Mouse (Mus musculus): ENCODE data around the gene Mrps2. TPM values are rescaled to one million over a fixed set of nuclear protein-coding genes. Genes with fewer than 3 reads are reported as not detected.
"Not testable (repeated sequence)": the region's sequence is repeated elsewhere in the genome, so short reads cannot be mapped to it uniquely, and the experiment has no call there.

Gene Mrps2
- polyA plus RNA-seq, 1 experiment: 23.7 TPM

DNA sequence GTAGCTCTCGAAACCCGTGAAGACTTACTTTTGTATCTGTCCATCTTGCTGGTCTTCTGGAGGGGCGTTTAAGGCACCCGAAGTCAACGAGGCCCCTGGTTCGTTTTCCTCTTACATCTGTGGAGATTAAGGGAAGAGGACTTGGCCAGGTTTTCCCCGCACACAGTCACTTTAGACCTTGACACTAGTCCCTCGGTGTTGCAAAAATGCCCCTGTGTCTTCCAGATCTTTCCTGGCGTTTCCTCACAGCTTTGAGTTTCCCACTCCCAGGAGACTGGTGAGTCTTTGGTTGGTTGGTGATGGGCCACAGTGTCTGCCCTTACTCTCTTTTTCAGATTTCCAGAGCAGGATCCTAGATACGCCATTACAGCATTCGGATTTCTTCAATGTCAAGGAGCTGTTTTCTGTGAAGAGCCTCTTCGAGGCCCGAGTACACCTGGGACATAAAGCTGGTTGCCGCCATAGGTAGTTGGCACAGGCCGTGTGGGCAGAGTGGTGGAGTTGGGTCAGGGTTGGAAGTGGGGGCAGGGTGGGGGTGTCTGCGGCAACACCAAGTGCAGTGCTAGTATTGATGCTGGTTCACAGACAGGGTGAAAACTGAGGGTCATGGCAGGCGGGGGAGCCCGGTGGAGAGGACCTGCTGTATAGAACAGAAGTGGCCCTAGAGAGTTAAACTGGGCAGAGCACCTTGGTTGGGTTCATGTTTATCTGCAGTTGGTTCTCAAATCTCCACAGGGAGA lies 790 bp downstream of the Mrps2 start:
- H3K27ac ChIP-seq (ENCODE audit: insufficient read depth, low read depth, low read length): no peak overlapping the region
- no peak for TF ChIP-seq CTCF (IDR thresholded peaks at IDR 0.05; ENCODE audit: low read depth, low read length)
- no peak for TF ChIP-seq POLR2A (IDR thresholded peaks at IDR 0.05; ENCODE audit: borderline replicate concordance, low read depth, low read length)
- H3K4me1 ChIP-seq (ENCODE audit: control insufficient read depth, insufficient read depth, low read length): peaks cover 10% of the 10 kb centered on the region
- H3K4me3 ChIP-seq (ENCODE audit: insufficient read depth, low read length): peak overlapping the region; percentile 83

DNA sequence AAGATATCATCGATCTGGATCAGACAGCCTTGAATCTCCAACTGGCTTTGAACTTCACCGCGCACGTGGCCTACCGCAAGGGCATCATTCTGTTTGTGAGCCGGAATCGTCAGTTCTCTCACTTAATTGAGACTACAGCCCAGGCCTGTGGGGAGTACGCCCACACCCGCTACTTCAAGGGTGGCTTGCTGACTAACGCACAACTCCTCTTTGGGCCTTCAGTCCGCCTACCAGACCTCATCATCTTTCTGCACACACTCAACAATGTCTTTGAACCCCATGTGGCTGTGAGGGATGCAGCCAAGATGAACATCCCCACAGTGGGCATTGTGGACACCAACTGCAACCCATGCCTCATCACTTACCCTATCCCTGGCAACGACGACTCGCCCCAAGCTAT lies 1.6 kb downstream of the Mrps2 start:
- TF ChIP-seq POLR2A (IDR thresholded peaks at IDR 0.05; ENCODE audit: borderline replicate concordance, low read depth, low read length) (no peak), CTCF (IDR thresholded peaks at IDR 0.05; ENCODE audit: low read depth, low read length) (no peak)
- no peak overlapping the region for H3K27ac ChIP-seq (ENCODE audit: insufficient read depth, low read depth, low read length)

DNA sequence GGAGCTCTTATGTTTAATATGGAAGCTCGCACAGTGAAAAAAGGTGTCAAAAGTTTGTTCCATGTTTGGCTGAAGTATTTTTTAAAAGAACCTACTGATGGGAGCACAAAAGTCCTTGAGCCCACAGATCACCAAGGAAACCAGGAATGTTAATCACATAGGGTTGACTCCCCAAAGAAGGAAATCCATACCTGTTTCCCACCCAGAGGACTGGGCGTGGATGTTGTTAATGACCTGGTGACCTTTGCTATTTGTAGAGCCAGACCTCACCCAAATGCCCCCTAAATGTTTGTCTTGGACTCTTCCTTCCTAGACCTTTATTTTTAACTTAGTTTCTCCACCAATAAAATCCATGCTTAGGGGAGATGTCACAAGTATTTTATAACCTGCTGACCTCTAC lies 2.7 kb downstream of the Mrps2 start:
- no peak overlapping the region for H3K27ac ChIP-seq (ENCODE audit: insufficient read depth, low read depth, low read length)
- peaks cover 10% of the 10 kb centered on the region for H3K4me1 ChIP-seq (ENCODE audit: control insufficient read depth, insufficient read depth, low read length)

More for the DNA sequence above, 1.6 kb downstream of the Mrps2 start:
- peaks cover 10% of the 10 kb centered on the region for H3K4me1 ChIP-seq (ENCODE audit: control insufficient read depth, insufficient read depth, low read length)
- no peak overlapping the region for H3K4me3 ChIP-seq (ENCODE audit: insufficient read depth, low read length)

DNA sequence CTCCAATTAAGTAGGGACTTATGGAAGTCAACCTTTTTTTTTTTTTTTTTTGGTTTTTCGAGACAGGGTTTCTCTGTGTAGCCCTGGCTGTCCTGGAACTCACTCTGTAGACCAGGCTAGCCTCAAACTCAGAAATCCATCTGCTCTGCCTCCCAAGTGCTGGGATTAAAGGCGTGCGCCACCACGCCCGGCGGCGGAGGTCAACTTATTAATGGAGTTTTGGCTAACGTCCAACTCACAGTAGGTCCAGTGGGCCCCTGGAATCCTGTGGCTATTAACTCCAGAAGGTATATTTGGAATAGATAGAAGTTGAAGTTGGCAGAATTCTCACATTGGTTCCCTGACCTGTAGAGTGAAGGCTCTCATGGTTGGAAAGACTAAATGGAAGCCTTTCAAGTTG lies 4.1 kb downstream of the Mrps2 start:
- not testable (repeated sequence) for H3K4me1 ChIP-seq (ENCODE audit: control insufficient read depth, insufficient read depth, low read length); H3K4me3 ChIP-seq (ENCODE audit: insufficient read depth, low read length)

More for the DNA sequence above, 2.7 kb downstream of the Mrps2 start:
- no peak overlapping the region for H3K4me3 ChIP-seq (ENCODE audit: insufficient read depth, low read length)
- TF ChIP-seq CTCF (IDR thresholded peaks at IDR 0.05; ENCODE audit: low read depth, low read length) (no peak), POLR2A (IDR thresholded peaks at IDR 0.05; ENCODE audit: borderline replicate concordance, low read depth, low read length) (no peak)

DNA sequence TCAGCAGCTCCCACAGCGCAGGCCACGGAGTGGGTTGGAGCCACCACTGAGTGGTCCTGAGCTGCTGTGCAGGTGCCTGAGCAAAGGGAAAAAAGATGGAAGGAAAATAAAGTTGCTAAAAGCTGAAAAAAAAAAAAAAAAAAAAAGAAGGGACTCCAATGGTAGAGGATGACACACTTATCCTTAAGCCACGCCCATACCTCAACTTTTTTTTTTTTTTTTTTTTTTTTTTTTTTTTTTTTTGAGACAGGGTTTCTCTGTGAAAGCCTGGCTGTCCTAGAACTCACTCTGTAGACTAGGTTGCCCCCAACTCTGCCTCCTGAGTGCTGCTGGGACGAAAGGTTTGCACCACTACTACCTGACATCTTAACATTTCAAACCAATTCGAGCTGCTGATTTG lies 10.1 kb downstream of the Mrps2 start:
- not testable (repeated sequence) for H3K27ac ChIP-seq (ENCODE audit: insufficient read depth, low read depth, low read length); H3K4me1 ChIP-seq (ENCODE audit: control insufficient read depth, insufficient read depth, low read length); H3K4me3 ChIP-seq (ENCODE audit: insufficient read depth, low read length)

More for the DNA sequence above, 4.1 kb downstream of the Mrps2 start:
- H3K27ac ChIP-seq (ENCODE audit: insufficient read depth, low read depth, low read length): not testable (repeated sequence)

DNA sequence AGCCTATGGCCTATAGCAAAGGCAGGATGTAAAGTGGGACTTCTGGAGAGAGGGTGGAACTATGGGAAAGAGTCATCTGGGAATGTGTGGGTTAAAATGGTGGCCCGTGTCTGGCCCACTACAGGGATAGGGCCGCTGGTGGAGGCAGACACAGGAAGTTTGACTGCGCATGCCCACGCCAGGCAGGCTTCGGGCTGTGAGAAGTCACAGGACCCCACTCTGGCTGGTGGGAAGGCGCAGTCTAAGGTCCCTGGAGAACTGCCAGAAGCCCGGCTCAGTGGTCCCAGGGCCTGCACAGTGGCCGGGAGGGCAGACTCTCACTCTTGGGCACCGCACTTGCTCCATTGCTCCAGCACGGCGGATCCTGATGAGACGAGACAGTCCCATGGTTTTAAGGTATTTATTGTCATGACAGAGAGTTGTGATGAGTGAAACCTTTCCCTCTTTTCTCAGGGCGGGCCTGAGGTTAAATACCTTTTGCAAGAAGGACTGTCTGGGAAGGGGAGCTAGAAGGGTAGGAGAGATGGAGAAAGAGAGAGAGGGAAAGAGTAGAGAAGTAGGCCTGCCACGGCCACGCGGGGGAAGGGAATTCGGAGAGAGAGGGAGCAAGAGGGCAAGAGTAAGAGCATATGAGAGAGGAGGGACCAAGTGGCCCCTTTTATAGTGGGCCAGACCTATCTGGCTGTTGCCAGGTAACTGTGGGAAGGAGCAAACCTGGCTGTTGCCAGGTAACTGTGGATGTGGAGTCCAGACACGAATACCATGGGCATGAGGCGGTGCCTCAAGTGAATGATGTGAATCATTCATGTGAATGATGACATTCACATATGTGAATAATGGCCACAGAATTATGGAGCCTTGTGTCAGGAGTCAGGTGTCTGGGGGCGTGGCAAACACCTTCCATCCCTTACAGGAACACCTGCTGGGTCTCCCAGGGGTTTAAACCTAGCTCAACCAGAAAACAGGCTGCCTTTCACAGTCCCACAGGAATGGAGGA lies 11.6 kb downstream of the Mrps2 start:
- H3K4me3 ChIP-seq (ENCODE audit: insufficient read depth, low read length): no peak overlapping the region

DNA sequence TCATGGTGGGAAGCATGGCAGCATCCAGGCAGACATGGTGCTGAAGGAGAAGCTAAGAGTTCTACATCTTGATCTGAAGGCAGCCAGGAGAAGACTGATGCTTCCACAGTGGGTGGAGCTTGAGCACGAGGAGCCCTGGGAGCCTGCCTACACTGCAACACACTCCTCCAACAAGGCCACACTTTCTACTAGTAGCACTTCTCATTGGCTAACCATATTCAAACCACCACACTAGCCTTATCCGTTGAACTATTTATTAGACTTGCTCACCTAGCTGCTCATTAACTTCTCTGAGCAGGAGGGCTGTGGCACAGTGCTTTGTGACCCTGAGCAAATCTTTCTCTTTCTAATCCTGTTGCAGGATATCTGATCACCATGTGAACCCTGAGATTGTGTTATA lies 16.0 kb downstream of the Mrps2 start:
- TF ChIP-seq CTCF (IDR thresholded peaks at IDR 0.05; ENCODE audit: low read depth, low read length) (no peak), POLR2A (IDR thresholded peaks at IDR 0.05; ENCODE audit: borderline replicate concordance, low read depth, low read length) (no peak)
- Histone ChIP-seq H3K4me1 (ENCODE audit: control insufficient read depth, insufficient read depth, low read length) (peaks cover 3% of the 10 kb centered on the region), H3K27ac (ENCODE audit: insufficient read depth, low read depth, low read length) (no peak overlapping the region), H3K4me3 (ENCODE audit: insufficient read depth, low read length) (no peak overlapping the region)

More for the DNA sequence above, 11.6 kb downstream of the Mrps2 start:
- peaks cover 8% of the 10 kb centered on the region for H3K4me1 ChIP-seq (ENCODE audit: control insufficient read depth, insufficient read depth, low read length)
- TF ChIP-seq POLR2A (IDR thresholded peaks at IDR 0.05; ENCODE audit: borderline replicate concordance, low read depth, low read length): no peak
- no peak for TF ChIP-seq CTCF (IDR thresholded peaks at IDR 0.05; ENCODE audit: low read depth, low read length)
- H3K27ac ChIP-seq (ENCODE audit: insufficient read depth, low read depth, low read length): no peak overlapping the region

DNA sequence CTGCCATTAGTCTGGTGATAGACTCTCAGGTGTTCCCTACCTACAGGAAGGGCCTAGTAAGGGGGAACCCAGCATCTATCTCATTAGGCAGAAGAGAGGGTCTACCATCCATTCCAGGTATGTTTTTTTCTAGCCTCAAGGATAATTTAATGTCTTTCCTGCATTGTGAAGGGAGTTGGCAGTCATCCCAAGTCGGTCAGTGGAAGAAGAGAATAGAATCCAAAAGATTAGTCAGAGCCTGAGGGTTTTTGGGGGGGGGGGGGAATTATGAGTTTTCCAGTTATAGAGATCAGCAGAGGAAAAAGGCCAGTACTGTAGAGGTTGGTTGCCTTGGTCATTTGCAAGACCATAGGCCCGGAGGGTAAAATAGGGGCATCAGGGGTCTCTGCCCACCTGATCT lies 26.7 kb downstream of the Mrps2 start:
- no peak for TF ChIP-seq POLR2A (IDR thresholded peaks at IDR 0.05; ENCODE audit: borderline replicate concordance, low read depth, low read length)
- no peak for TF ChIP-seq CTCF (IDR thresholded peaks at IDR 0.05; ENCODE audit: low read depth, low read length)

DNA sequence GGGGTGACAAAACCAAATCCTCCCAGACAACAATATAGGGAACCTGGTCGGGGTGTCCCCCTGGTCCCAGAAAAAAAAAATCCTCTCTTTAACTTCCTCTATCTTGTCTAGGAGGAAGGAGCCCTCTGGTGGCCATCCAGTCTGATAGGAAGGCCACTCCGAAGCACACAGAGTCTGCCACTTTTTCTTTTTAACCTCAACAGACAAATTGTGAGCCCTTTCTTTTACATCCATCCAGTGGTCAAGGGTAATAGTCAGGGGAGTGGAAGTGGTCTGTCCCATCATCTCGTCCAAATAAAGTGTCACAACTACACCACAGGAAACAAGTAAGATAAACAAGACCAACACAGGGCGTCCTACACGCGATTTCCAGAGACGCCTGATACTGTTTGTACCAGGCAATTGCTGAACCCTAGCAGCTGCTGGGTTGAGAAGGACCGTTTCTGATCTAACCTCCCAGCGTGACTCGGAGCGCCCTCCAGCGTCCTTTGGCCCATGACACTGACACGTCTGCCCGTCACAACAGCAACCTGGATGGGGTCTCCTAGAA lies 27.4 kb downstream of the Mrps2 start:
- H3K4me3 ChIP-seq (ENCODE audit: insufficient read depth, low read length): peak overlapping the region; percentile 32
- no peak overlapping the region for H3K27ac ChIP-seq (ENCODE audit: insufficient read depth, low read depth, low read length)
- TF ChIP-seq POLR2A (IDR thresholded peaks at IDR 0.05; ENCODE audit: borderline replicate concordance, low read depth, low read length): no peak
- peak; percentile 55; the same call in 1 of the 2 replicates for TF ChIP-seq CTCF (IDR thresholded peaks at IDR 0.05; ENCODE audit: low read depth, low read length)
- H3K4me1 ChIP-seq (ENCODE audit: control insufficient read depth, insufficient read depth, low read length): peaks cover 35% of the 10 kb centered on the region

More for the DNA sequence above, 26.7 kb downstream of the Mrps2 start:
- peak overlapping the region; percentile 32 for H3K4me3 ChIP-seq (ENCODE audit: insufficient read depth, low read length)
- peaks cover 35% of the 10 kb centered on the region for H3K4me1 ChIP-seq (ENCODE audit: control insufficient read depth, insufficient read depth, low read length)
- no peak overlapping the region for H3K27ac ChIP-seq (ENCODE audit: insufficient read depth, low read depth, low read length)
